Mouse (Mus musculus) lung, embryonic 16.5 days (tissue): ENCODE measurements around the gene Tspan9. TPM values are rescaled to one million over a fixed set of nuclear protein-coding genes. Genes with fewer than 3 reads are reported as not detected.
A peak's percentile ranks its signal among the peaks of the same experiment; 100 is the strongest.

Experiments
- ATAC-seq: fragments of 200-750 bp; cut with Nextera tagmentation; 2 replicates; pipeline ENCODE4 v1.8.0; 2017; ENCODE audit warnings: low read depth, mild to moderate bottlenecking, moderate library complexity
- H3K27ac ChIP-seq: fragments of 300-500 bp; sonication (generic); 2 replicates; pipeline ENCODE4 v1.5.1; 2014; ENCODE audit warnings: mild to moderate bottlenecking, control low read depth, low read length
- H3K27me3 ChIP-seq: fragments of 300-500 bp; sonication (generic); 2 replicates; pipeline ENCODE4 v1.6.1; 2014; ENCODE audit warnings: low read depth, low read length, mixed read lengths; ENCODE audit not compliant: control insufficient read depth, insufficient read depth
- H3K36me3 ChIP-seq: fragments of 300-500 bp; sonication (generic); 2 replicates; pipeline ENCODE4 v1.6.1; 2014; ENCODE audit warnings: low read length; ENCODE audit not compliant: control insufficient read depth, insufficient read depth
- H3K4me1 ChIP-seq: fragments of 300-500 bp; sonication (generic); replicated peaks from 2 replicates; pipeline ENCODE4 v1.6.1; 2014; ENCODE audit warnings: low read length, mixed read lengths; ENCODE audit not compliant: control insufficient read depth, insufficient read depth
- H3K4me2 ChIP-seq: fragments of 300-500 bp; sonication (generic); 2 replicates; pipeline ENCODE4 v1.6.1; 2014; ENCODE audit warnings: low read depth, low read length, control low read depth
- H3K4me3 ChIP-seq: fragments of 300-500 bp; sonication (generic); 2 replicates; pipeline ENCODE4 v1.5.1; 2014; ENCODE audit warnings: mild to moderate bottlenecking, low read length, control low read depth
- H3K9ac ChIP-seq: fragments of 300-500 bp; sonication (generic); 2 replicates; pipeline ENCODE4 v1.6.1; 2014; ENCODE audit warnings: low read length, control low read depth
- H3K9me3 ChIP-seq: fragments of 300-500 bp; sonication (generic); 2 replicates; pipeline ENCODE4 v1.6.1; 2016; ENCODE audit warnings: low read length; ENCODE audit not compliant: control insufficient read depth
- WGBS: fragments of 180-500 bp; shearing (Covaris S2); extraction: QIAGEN DNeasy Blood & Tissue Kit; methylation state at CpG from one replicate; pipeline ENCODE4 v1.1.7; 2014; 5-methylcytosine and 5-hydroxymethylcytosine counted together
- polyA plus RNA-seq: library from polyadenylated mRNA; unstranded; fragments of >200 nt; fragmentation: Nextera tagmentation; extraction: Ambion mirVana; gene quantifications from 2 replicates; pipeline ENCODE4 v1.2.1, GENCODE M21; 2015

Gene Tspan9
- polyA plus RNA-seq, 1 experiment from 2014 or later = 158 TPM

- no peak overlapping the region for H3K4me3 ChIP-seq
These were observed 117.8 kb downstream of the Tspan9 start for GRCm38 (mm10) chr6:128025581-128025980.

GRCm38 (mm10) chr6:128022207-128022606 lies 121.2 kb downstream of the Tspan9 start:
- Histone ChIP-seq H3K9me3 (no peaks in the 10 kb centered on the region), H3K4me1 (peaks cover 19% of the 10 kb centered on the region), H3K4me2 (no peak overlapping the region), H3K27me3 (no peaks in the 10 kb centered on the region), H3K9ac (peak overlapping the region; percentile 28; the same call in 1 of the 2 replicates), H3K36me3 (peaks cover 3% of the 10 kb centered on the region; the same call in 1 of the 2 replicates), H3K4me3 (no peak overlapping the region), H3K27ac (no peak overlapping the region)
- no peak for ATAC-seq
- WGBS = 53% methylated on average over 6 of the region's 6 CpGs

More at GRCm38 (mm10) chr6:128025581-128025980, 117.8 kb downstream of the Tspan9 start:
- 62% methylated on average over 13 of the region's 13 CpGs for WGBS
- Histone ChIP-seq H3K9ac (no peak overlapping the region), H3K36me3 (peaks cover 3% of the 10 kb centered on the region; the same call in 1 of the 2 replicates), H3K4me1 (peaks cover 16% of the 10 kb centered on the region), H3K27me3 (no peaks in the 10 kb centered on the region), H3K27ac (no peak overlapping the region), H3K9me3 (no peaks in the 10 kb centered on the region), H3K4me2 (no peak overlapping the region)
- no peak for ATAC-seq

- Histone ChIP-seq H3K4me3 (no peak overlapping the region), H3K4me2 (no peak overlapping the region), H3K4me1 (peaks cover 19% of the 10 kb centered on the region), H3K9me3 (no peaks in the 10 kb centered on the region), H3K36me3 (peaks cover 3% of the 10 kb centered on the region; the same call in 1 of the 2 replicates), H3K27ac (no peak overlapping the region), H3K27me3 (no peaks in the 10 kb centered on the region), H3K9ac (no peak overlapping the region)
- no peak for ATAC-seq
- 58% methylated on average over 5 of the region's 5 CpGs for WGBS
These were observed 121.5 kb downstream of the Tspan9 start for GRCm38 (mm10) chr6:128021931-128022202.

- H3K4me1 ChIP-seq = peaks cover 19% of the 10 kb centered on the region
- no peak overlapping the region for H3K4me3 ChIP-seq
- H3K9ac ChIP-seq = no peak overlapping the region
- peaks cover 3% of the 10 kb centered on the region; the same call in 1 of the 2 replicates for H3K36me3 ChIP-seq
- no peaks in the 10 kb centered on the region for H3K9me3 ChIP-seq
- no peak overlapping the region for H3K27ac ChIP-seq
- H3K27me3 ChIP-seq = no peaks in the 10 kb centered on the region
- WGBS = 28% methylated on average over 8 of the region's 10 CpGs
- peak; percentile 30; the same call in 1 of the 2 replicates for ATAC-seq
- H3K4me2 ChIP-seq = no peak overlapping the region
These were observed 122.1 kb downstream of the Tspan9 start for GRCm38 (mm10) chr6:128021106-128021930.

- WGBS = 48% methylated on average over 8 of the region's 8 CpGs
- no peak overlapping the region for H3K4me2 ChIP-seq
These were observed 122.8 kb downstream of the Tspan9 start for GRCm38 (mm10) chr6:128020521-128021057.

GRCm38 (mm10) chr6:128020053-128020452 lies 123.3 kb downstream of the Tspan9 start:
- Histone ChIP-seq H3K9ac (no peak overlapping the region), H3K27me3 (no peaks in the 10 kb centered on the region), H3K4me3 (no peak overlapping the region), H3K36me3 (peaks cover 3% of the 10 kb centered on the region; the same call in 1 of the 2 replicates), H3K4me2 (no peak overlapping the region), H3K27ac (no peak overlapping the region), H3K9me3 (no peaks in the 10 kb centered on the region), H3K4me1 (peaks cover 19% of the 10 kb centered on the region)
- ATAC-seq = no peak
- 70% methylated on average over 4 of the region's 4 CpGs for WGBS

More at GRCm38 (mm10) chr6:128020521-128021057, 122.8 kb downstream of the Tspan9 start:
- Histone ChIP-seq H3K4me1 (peaks cover 19% of the 10 kb centered on the region), H3K27me3 (no peaks in the 10 kb centered on the region), H3K4me3 (no peak overlapping the region), H3K27ac (no peak overlapping the region), H3K9ac (no peak overlapping the region), H3K36me3 (peaks cover 3% of the 10 kb centered on the region; the same call in 1 of the 2 replicates), H3K9me3 (no peaks in the 10 kb centered on the region)
- peak; percentile 11; the same call in 1 of the 2 replicates for ATAC-seq

GRCm38 (mm10) chr6:128019119-128019518 lies 124.3 kb downstream of the Tspan9 start:
- H3K4me3 ChIP-seq = no peak overlapping the region
- peaks cover 19% of the 10 kb centered on the region for H3K4me1 ChIP-seq
- H3K9ac ChIP-seq = no peak overlapping the region
- H3K9me3 ChIP-seq = no peaks in the 10 kb centered on the region
- ATAC-seq = no peak
- no peaks in the 10 kb centered on the region for H3K27me3 ChIP-seq
- H3K4me2 ChIP-seq = no peak overlapping the region
- H3K27ac ChIP-seq = no peak overlapping the region
- H3K36me3 ChIP-seq = peaks cover 3% of the 10 kb centered on the region; the same call in 1 of the 2 replicates
- 86% methylated on average over 7 of the region's 7 CpGs for WGBS

- Histone ChIP-seq H3K27me3 (no peaks in the 10 kb centered on the region), H3K27ac (no peak overlapping the region), H3K4me3 (no peak overlapping the region), H3K4me2 (no peak overlapping the region), H3K4me1 (peaks cover 5% of the 10 kb centered on the region), H3K36me3 (no peaks in the 10 kb centered on the region), H3K9me3 (no peaks in the 10 kb centered on the region), H3K9ac (no peak overlapping the region)
- 87% methylated on average over 7 of the region's 7 CpGs for WGBS
- no peak for ATAC-seq
These were observed 128.1 kb downstream of the Tspan9 start for GRCm38 (mm10) chr6:128015304-128015703.

- Histone ChIP-seq H3K9ac (no peak overlapping the region), H3K9me3 (no peaks in the 10 kb centered on the region), H3K27me3 (no peaks in the 10 kb centered on the region), H3K4me3 (no peak overlapping the region), H3K4me1 (peaks cover 8% of the 10 kb centered on the region), H3K27ac (no peak overlapping the region), H3K36me3 (no peaks in the 10 kb centered on the region), H3K4me2 (no peak overlapping the region)
- WGBS = 70% methylated on average over 17 of the region's 17 CpGs
- ATAC-seq = no peak
These were observed 131.6 kb downstream of the Tspan9 start for GRCm38 (mm10) chr6:128011781-128012180.
